Mouse (Mus musculus): ENCODE measurements around the gene Wfikkn2.
A peak's percentile ranks its signal among the peaks of the same experiment; 100 is the strongest.

Gene Wfikkn2

DNA sequence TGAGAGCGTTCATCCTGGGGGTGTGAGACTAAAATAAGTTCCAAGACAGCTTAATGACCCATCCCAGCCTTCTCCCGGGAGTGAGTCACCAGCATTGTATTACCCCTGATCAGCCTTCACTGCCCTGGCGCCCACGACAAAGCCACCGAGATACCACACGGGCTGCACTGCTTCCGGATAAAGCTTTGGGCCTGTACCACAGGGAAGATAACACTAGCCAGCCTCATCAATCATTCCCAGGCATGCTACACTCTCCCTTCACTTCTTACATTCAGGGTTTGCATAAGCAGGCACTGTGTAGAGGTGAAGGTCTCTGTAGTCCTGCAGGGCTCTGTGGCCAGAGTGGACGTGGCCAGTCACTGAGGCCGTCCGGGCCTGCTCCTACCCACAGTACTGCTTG lies 56.2 kb downstream of the Wfikkn2 start:
- DNase-seq (ENCODE audit: low read depth), result peak; percentile 28
